Mouse (Mus musculus): Measurements from ENCODE around the gene Slc9a5.
A peak's percentile ranks its signal among the peaks of the same experiment; 100 is the strongest.

The Slc9a5 gene

GRCm38 (mm10) chr8:105326968-105327367 is 21.7 kb upstream of the Slc9a5 start:
- DNase-seq: no peak

- DNase-seq: no peak
Measured at GRCm38 (mm10) chr8:105330325-105330724, 18.3 kb upstream of the Slc9a5 start.

GRCm38 (mm10) chr8:105331469-105331868 is 17.2 kb upstream of the Slc9a5 start:
- no peak for DNase-seq

GRCm38 (mm10) chr8:105331931-105332330 is 16.7 kb upstream of the Slc9a5 start:
- DNase-seq: no peak

GRCm38 (mm10) chr8:105332523-105332922 is 16.1 kb upstream of the Slc9a5 start:
- no peak for DNase-seq

- no peak for DNase-seq
Measured at GRCm38 (mm10) chr8:105336373-105337130, 12.1 kb upstream of the Slc9a5 start.

- DNase-seq: no peak
Measured at GRCm38 (mm10) chr8:105338992-105339391, 9.7 kb upstream of the Slc9a5 start.

- no peak for DNase-seq
Measured at GRCm38 (mm10) chr8:105339886-105340635, 8.6 kb upstream of the Slc9a5 start.

- DNase-seq: no peak
Measured at GRCm38 (mm10) chr8:105341399-105341798, 7.2 kb upstream of the Slc9a5 start.

GRCm38 (mm10) chr8:105342768-105343167 is 5.9 kb upstream of the Slc9a5 start:
- DNase-seq: no peak

- DNase-seq: no peak
Measured at GRCm38 (mm10) chr8:105343791-105344574, 4.7 kb upstream of the Slc9a5 start.

- no peak for DNase-seq
Measured at GRCm38 (mm10) chr8:105345061-105345975, 3.3 kb upstream of the Slc9a5 start.

- DNase-seq: peak; percentile 46
Measured at GRCm38 (mm10) chr8:105346611-105347427, 1.8 kb upstream of the Slc9a5 start.

GRCm38 (mm10) chr8:105347428-105348221 is 1.0 kb upstream of the Slc9a5 start, which contains the start of gene Fhod1:
Fhod1 (minus strand) TSS chr8:105347953.
- peak; percentile 90 for DNase-seq

GRCm38 (mm10) chr8:105349096-105349771 is 591 bp downstream of the Slc9a5 start:
- peak; percentile 39 for DNase-seq

GRCm38 (mm10) chr8:105350186-105350585 is 1.5 kb downstream of the Slc9a5 start:
- no peak for DNase-seq

- no peak for DNase-seq
Measured at GRCm38 (mm10) chr8:105353583-105354135, 5.0 kb downstream of the Slc9a5 start.

GRCm38 (mm10) chr8:105354549-105354948 is 5.9 kb downstream of the Slc9a5 start:
- no peak for DNase-seq

Data from thymus, postnatal 14 days (tissue).